Mouse (Mus musculus) cortical plate, adult 2 months (tissue): Measurements from ENCODE around the gene Gm5416.
"Not testable (repeated sequence)": the region's sequence is repeated elsewhere in the genome, so short reads cannot be mapped to it uniquely, and the experiment has no call there.

Experiments used
- CTCF ChIP-seq: fragments of 200-500 bp; IDR thresholded peaks from 2 replicates; pipeline ENCODE4 v1.5.1; 2011; ENCODE audit warnings: mild to moderate bottlenecking, control low read depth, low read length; ENCODE audit not compliant: insufficient read depth; ENCODE audit errors: extremely low read depth
- POLR2A ChIP-seq: fragments of 200-500 bp; IDR thresholded peaks from 2 replicates; pipeline ENCODE4 v1.6.1; 2011; ENCODE audit warnings: mild to moderate bottlenecking, low read length, control low read depth; ENCODE audit not compliant: insufficient read depth; ENCODE audit errors: extremely low read depth

- TF ChIP-seq POLR2A, CTCF: not testable (repeated sequence)
Observed at GRCm38 (mm10) chr16:36205684-36206083, 4.5 kb upstream of the Gm5416 start.
